Mouse (Mus musculus) olfactory bulb, adult 2 months (tissue): ENCODE measurements at regions not wholly inside any gene's neighbourhood (a gene's known extent, or its start where the extent isn't known, plus 50 kb on each side); places are given as distances from the start of the nearest gene placed in this dataset.

ENCODE experiments used
- CTCF ChIP-seq: fragments of 200-500 bp; IDR thresholded peaks from 2 replicates; pipeline ENCODE4 v1.5.1; 2012; ENCODE audit warnings: low read depth, mild to moderate bottlenecking, low read length, moderate library complexity; ENCODE audit not compliant: insufficient read depth
- POLR2A ChIP-seq: fragments of 200-500 bp; IDR thresholded peaks from 2 replicates; pipeline ENCODE4 v1.6.1; 2012; ENCODE audit warnings: mild to moderate bottlenecking, low read depth, low read length, moderate library complexity; ENCODE audit not compliant: insufficient read depth

DNA sequence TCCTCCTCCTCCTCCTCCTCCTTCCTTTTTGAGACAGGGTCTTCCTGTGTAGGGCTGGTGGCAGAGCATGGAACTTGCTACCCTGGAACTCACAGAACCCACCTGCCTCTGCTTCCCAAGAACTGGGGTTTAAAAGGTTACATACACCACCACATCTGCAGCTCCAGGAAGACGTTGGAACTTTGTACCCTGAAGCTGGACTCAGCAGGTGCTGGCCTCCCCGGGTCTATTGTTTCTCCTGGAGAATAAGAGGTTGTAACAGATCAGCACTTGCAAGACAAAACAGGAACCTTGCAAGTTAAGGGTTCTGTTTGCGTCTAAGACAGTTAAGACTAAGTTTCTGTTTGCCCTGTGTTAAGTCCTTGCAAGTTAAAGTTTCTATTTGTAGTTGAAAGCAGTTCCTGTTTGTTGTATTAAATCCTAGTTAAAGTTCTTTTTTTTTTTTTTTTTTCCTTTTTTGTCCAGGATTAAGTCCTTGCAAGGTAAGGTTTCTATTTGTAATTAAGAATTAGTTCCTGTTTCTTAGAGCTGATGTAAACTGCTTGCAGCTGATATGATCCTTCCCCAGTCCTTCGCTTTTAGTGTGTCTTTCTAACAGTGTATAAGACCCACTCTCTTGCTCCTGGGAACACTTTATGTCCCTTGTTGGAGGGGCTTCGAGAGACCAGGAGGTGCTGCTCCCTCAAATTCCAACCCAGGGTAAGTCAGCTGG, 55.0 kb upstream of the Sgk1 start:
- TF ChIP-seq CTCF (no peak), POLR2A (no peak)
